Mouse (Mus musculus): Measurements from ENCODE around the gene Plekhg1.

Plekhg1 gene

GRCm38 (mm10) chr10:3827368-3827767 is 87.2 kb downstream of the Plekhg1 start:
- in situ Hi-C loops (cut with MboI, MseI): no loop called here

GRCm38 (mm10) chr10:3829472-3829871 is 89.3 kb downstream of the Plekhg1 start:
- in situ Hi-C loops (cut with MboI, MseI): no loop called here

- in situ Hi-C loops (cut with MboI, MseI): no loop called here
These were observed 90.5 kb downstream of the Plekhg1 start for GRCm38 (mm10) chr10:3830618-3831017.

- in situ Hi-C loops (cut with MboI, MseI): no loop called here
These were observed 91.6 kb downstream of the Plekhg1 start for GRCm38 (mm10) chr10:3831597-3832351.

GRCm38 (mm10) chr10:3834060-3834459 is 93.9 kb downstream of the Plekhg1 start:
- in situ Hi-C loops (cut with MboI, MseI): no loop called here

GRCm38 (mm10) chr10:3834678-3835077 is 94.5 kb downstream of the Plekhg1 start:
- in situ Hi-C loops (cut with MboI, MseI): no loop called here

GRCm38 (mm10) chr10:3835616-3836015 is 95.5 kb downstream of the Plekhg1 start:
- in situ Hi-C loops (cut with MboI, MseI): no loop called here

- in situ Hi-C loops (cut with MboI, MseI): no loop called here
These were observed 99.7 kb downstream of the Plekhg1 start for GRCm38 (mm10) chr10:3839748-3840432.

GRCm38 (mm10) chr10:3844430-3844829 is 104.3 kb downstream of the Plekhg1 start:
- in situ Hi-C loops (cut with MboI, MseI): no loop called here

GRCm38 (mm10) chr10:3847021-3847420 is 106.9 kb downstream of the Plekhg1 start:
- in situ Hi-C loops (cut with MboI, MseI): no loop called here

- in situ Hi-C loops (cut with MboI, MseI): loop anchor here (10.0 kb wide), 1 partner anchor 57 kb away; no protein-coding TSS in a partner anchor
These were observed 111.3 kb downstream of the Plekhg1 start for GRCm38 (mm10) chr10:3851461-3851860.

GRCm38 (mm10) chr10:3852733-3853132 is 112.6 kb downstream of the Plekhg1 start:
- in situ Hi-C loops (cut with MboI, MseI): loop anchor here (10.0 kb wide), 1 partner anchor 58 kb away; no protein-coding TSS in a partner anchor

GRCm38 (mm10) chr10:3857912-3858311 is 117.7 kb downstream of the Plekhg1 start:
- in situ Hi-C loops (cut with MboI, MseI): loop anchor here (10.0 kb wide), 1 partner anchor 63 kb away; no protein-coding TSS in a partner anchor

- in situ Hi-C loops (cut with MboI, MseI): loop anchor here (10.0 kb wide), 1 partner anchor 64 kb away; no protein-coding TSS in a partner anchor
These were observed 118.3 kb downstream of the Plekhg1 start for GRCm38 (mm10) chr10:3858437-3858836.

GRCm38 (mm10) chr10:3858961-3859714 is 119.0 kb downstream of the Plekhg1 start:
- in situ Hi-C loops (cut with MboI, MseI): loop anchor here (10.0 kb wide), 1 partner anchor 64 kb away; no protein-coding TSS in a partner anchor

GRCm38 (mm10) chr10:3863411-3864195 is 123.4 kb downstream of the Plekhg1 start:
- in situ Hi-C loops (cut with MboI, MseI): no loop called here

- in situ Hi-C loops (cut with MboI, MseI): no loop called here
These were observed 124.0 kb downstream of the Plekhg1 start for GRCm38 (mm10) chr10:3864196-3864540.

- in situ Hi-C loops (cut with MboI, MseI): no loop called here
These were observed 127.1 kb downstream of the Plekhg1 start for GRCm38 (mm10) chr10:3867298-3867697.

GRCm38 (mm10) chr10:3870828-3871227 is 130.7 kb downstream of the Plekhg1 start:
- in situ Hi-C loops (cut with MboI, MseI): no loop called here

GRCm38 (mm10) chr10:3873467-3873866 is 133.3 kb downstream of the Plekhg1 start:
- in situ Hi-C loops (cut with MboI, MseI): no loop called here

GRCm38 (mm10) chr10:3877852-3878535 is 137.8 kb downstream of the Plekhg1 start:
- in situ Hi-C loops (cut with MboI, MseI): no loop called here

Data from regulatory T cell (primary cell).